Mouse (Mus musculus) kidney, adult 18-20 months (tissue): ENCODE measurements around the gene Magoh.

ENCODE experiments used
- DNase-seq: peaks from one replicate; pipeline ENCODE4 v3.0.0; 2021

The Magoh gene

GRCm38 (mm10) chr4:107879254-107880050, at the start of gene Magoh:
TSS of gene Magoh (plus strand) at chr4:107879755.
- DNase-seq: peak; percentile 98

DNA sequence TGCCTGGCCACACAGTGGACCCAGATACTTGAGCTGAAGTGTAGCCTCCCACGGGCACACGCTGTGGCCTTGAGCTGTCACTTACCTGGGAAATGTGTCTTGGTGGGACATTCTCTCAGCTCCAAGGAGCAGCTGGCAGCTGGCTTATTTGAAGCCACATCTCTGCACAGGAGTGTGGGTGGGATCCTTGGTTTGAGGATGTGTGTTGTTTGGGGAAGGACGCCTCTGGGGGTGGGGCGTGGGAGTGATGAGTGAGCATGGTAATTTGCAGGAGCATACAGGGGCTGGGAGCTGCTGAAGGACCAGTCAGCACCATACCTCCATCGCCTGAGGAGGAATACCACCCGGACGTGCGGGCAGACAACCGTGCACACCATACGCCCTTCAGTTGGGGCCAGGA, 49.4 kb upstream of the Magoh start:
- DNase-seq: no peak

DNA sequence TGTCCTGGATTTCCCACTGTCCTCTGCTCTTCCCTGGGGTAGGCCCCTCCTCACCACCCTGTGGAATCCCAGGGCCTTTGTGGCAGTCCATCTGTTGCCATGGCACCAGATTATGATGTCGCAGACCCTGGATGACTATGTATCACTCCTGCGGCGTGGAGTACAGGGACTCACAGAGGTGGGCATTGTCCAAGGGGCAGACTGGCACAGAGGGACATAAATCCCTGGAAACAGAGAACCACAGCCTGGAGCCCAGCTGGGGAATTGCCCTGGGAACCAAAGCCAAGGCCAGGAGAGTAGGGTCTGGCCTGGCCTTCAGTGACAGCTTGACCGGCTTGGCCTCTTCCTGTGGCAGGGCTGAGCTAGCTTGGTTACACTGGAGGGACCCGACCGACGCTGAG, 48.7 kb upstream of the Magoh start:
- DNase-seq: no peak

DNA sequence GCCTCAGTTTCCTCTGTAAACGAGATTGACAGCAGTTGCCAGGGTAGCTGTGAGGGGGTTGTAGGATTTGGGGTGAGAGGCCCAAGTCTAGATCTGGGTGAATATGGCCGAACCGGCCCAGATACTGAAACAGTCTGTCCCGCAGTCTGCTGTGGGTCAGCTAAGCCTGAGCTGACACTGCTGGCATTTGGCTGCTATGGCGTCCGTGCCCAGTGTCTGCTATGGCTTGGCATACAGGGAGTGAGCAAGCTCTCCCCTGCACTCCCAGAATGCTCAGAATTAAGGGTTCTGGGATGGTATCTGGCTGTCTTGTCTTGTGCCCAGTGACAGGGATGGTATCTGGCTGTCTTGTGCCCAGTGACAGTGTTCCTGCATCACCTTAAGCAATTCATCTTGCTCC, 47.9 kb upstream of the Magoh start:
- no peak for DNase-seq

GRCm38 (mm10) chr4:107833525-107833924, 46.0 kb upstream of the Magoh start:
- no peak for DNase-seq

GRCm38 (mm10) chr4:107834643-107835314, 44.8 kb upstream of the Magoh start:
- DNase-seq: no peak

- DNase-seq: no peak
These were observed 44.0 kb upstream of the Magoh start for GRCm38 (mm10) chr4:107835508-107835909.

DNA sequence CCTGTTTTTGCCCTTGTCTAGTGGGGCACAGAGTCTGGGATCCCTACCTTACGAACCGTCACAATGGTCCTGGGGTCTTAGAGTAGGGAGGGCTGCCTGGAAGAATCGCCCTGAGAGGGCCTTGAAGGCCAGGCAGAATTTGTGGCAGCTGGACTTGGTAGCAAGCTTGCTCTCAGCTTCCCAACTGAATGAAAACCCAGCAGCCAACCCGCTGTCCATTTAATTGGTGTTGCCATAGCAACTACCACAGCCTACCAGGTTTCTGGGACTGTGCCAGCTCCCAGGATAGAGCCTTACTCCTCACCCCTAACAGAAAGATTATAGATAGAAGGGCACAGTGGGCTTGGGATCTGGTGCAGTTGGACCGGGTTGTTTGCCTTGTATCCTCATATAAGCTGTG, 42.8 kb upstream of the Magoh start:
- no peak for DNase-seq

DNA sequence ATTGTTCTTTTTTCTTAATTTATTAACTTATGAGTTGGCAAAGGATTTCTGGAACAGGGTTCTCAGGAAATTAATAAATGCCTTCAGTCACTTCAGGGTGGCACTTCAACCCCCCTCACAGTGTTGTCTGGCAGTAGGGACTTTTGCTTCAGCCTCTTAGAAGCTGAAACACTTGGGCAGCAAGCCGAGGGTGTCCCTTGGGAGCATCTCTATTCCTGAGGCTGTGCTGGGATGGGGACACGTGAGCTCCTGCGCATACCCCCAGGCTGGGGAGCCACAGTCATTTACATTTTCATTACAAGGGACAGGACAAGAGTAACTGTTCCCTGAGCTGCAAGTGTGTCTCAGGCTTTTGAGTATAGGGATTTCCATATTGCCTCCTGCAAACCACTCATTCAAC, 41.6 kb upstream of the Magoh start:
- DNase-seq: no peak

DNA sequence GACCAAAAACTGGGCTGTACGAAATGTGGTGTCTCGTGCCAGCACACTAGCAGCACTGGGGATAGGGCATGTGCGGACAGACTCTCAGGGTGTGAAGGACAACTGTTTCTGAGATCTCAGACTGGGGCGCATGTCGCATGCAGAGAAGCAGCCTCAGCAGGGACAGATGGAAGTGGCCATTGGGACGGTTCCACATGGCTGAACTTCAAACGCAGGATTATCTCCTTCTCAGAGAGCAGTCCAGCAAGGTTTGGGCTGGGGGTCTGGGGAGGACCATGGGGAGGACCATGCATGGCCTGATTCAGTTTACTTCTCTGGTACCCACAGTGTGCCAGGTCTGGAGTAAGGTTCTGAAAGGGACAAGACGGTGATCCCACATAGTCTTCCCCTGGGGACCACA, 35.9 kb upstream of the Magoh start:
- DNase-seq: no peak

DNA sequence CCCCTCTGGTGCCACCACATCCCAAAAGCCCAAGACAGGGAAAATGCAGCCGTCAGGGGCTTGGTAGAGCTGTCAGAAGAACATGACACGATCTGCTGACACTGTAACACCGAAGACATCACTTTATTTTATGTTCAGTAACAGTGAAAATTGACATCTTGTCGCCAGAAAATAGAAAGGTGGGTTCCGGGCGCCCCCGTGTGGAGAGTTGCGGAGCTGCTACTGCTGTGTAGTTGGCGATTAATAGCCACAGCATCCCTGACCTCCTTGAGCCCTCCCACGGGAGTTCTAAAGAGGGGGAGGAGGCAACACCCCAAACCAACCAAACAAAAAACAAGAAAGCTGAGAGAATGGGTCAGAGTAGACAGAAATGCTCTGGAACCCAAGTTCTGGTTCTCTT, 34.6 kb upstream of the Magoh start:
- DNase-seq: peak; percentile 78

GRCm38 (mm10) chr4:107846795-107847194, 32.8 kb upstream of the Magoh start:
- DNase-seq: no peak

DNA sequence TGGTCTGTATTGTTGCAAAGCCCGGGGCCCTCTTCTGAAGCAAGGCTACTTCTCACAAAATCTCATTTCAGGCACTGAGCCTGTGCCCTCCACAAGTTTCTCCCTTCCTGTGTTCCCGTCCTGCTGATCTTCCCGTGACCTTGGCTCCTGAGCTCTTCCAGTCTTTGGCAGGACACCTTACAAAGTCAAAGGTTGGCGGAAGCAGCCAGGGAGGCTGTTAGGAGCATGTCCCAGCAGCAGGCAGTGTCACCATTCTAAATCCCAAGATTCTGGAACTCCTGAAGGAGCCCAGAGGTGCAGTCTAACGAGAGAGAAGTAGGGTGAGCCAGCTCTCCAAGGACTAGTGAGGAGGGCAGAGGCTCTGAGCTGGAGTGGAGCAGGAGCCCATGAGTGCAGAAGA, 31.0 kb upstream of the Magoh start:
- peak; percentile 41 for DNase-seq

DNA sequence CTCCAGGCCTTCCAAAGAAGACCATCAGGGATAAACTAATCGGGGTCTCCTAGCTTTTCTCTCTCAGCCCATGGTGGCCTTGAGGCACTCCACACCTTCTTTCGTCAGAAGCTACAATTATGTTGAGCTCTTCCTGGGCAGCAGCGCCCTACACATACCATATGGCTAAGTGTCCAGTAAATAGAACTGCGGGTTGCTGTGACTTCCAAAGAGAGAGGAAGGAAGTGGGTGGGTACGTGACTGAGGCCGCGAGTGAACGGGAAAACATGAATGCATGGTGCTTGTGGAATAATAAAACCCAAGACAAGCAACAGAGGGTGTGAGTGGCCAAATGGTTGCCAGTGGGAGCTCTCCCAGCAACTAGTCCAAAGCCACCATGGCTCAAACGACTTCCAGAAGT, 29.9 kb upstream of the Magoh start:
- no peak for DNase-seq

- DNase-seq: peak; percentile 30
These were observed 29.5 kb upstream of the Magoh start for GRCm38 (mm10) chr4:107850091-107850490.

GRCm38 (mm10) chr4:107853333-107853732, 26.2 kb upstream of the Magoh start:
- no peak for DNase-seq

DNA sequence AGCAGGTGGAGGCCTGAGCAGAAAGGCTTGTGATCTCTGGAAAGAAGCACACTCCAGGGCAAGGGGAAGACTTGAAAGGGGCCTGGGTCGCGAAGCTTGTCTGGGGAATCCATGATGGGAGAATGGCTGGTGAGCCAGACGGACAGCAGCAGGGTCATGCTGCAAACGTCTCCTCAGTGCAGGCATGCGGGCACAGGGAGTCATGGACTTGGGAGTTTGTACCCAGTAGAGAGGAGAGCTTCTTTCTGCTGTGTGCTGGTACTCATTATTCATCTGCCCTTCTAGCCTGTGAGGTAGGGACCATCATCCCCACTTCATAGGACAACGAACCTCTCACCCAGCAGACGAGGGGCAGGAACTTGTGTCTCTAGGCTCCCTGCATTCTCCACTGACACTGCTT, 25.7 kb upstream of the Magoh start:
- peak; percentile 32 for DNase-seq

GRCm38 (mm10) chr4:107856958-107857686, 22.4 kb upstream of the Magoh start:
- DNase-seq: no peak

DNA sequence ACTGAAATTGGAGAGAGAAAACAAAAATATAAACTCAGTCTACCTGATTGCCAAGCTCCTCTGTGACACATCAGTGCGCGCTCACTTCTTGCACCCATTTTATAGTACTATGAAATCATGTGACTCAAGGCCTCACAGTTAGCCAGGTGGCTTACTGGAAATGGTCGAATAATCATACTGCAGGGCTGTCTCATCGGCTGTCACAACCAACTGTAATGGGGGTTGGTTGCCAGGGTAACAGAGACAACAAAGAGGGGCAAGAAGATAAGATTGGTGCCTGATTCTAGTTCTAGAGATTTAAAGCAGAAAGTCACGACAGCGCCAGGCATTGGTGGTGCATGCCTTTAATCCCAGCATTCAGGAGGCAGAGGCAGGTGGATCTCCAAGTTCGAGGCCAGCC, 20.6 kb upstream of the Magoh start:
- no peak for DNase-seq

- DNase-seq: no peak
These were observed 14.7 kb upstream of the Magoh start for GRCm38 (mm10) chr4:107864866-107865265.

DNA sequence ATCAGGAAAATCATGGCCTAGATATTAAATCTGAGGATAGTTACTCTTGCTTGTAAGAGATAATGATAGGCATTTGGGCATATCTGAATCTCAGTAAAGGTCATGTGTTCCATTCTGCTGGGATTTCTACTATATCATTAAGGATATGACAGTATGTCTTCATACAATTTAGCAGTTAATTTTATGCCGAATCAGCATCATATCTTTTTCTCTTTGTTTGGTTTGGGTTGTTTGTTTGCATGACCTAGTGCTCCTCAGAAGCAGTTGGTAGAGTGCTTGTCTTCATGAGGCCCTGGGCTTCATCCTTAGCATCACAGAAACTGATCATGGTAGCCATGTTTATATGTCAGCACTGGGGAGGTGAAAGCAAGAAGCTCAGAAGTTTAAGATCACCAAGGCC, 2.1 kb downstream of the Magoh start:
- no peak for DNase-seq

GRCm38 (mm10) chr4:107886371-107886770, 6.8 kb downstream of the Magoh start:
- DNase-seq: no peak

DNA sequence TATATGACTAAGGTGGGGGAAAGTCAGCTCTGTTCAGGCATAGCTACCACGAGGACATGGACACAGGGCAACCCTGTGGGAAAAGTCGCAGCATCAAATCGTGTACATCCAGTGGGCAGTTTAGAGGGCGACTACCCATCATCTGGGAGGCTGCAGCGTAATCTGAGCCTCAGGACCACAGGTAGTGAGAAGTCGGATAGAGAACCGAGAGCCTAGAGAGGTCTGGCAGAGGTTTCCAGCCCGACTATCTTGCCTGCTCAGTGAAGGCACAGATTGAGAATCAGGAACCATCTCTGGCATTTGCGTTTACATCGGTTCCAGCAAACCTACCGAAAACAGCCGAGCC, 9.8 kb downstream of the Magoh start:
- DNase-seq: no peak
